Mouse (Mus musculus) liver, embryonic 15.5 days (tissue): Measurements from ENCODE around the gene Sec22b. TPM values are rescaled to one million over a fixed set of nuclear protein-coding genes. Genes with fewer than 3 reads are reported as not detected.

Source experiments
- ATAC-seq: fragments of 200-750 bp; cut with Nextera tagmentation; 2 replicates; pipeline ENCODE4 v1.8.0; 2017; ENCODE audit warnings: moderate number of reproducible peaks, mild to moderate bottlenecking, moderate library complexity; ENCODE audit not compliant: insufficient read depth
- H3K27ac ChIP-seq: fragments of 300-500 bp; sonication (generic); replicated peaks from 2 replicates; pipeline ENCODE4 v1.5.1; 2015; ENCODE audit warnings: mild to moderate bottlenecking, inconsistent platforms
- H3K27me3 ChIP-seq: fragments of 300-500 bp; sonication (generic); 2 replicates; pipeline ENCODE4 v1.6.1; 2015; ENCODE audit warnings: mild to moderate bottlenecking, inconsistent platforms
- H3K36me3 ChIP-seq: fragments of 300-500 bp; sonication (generic); replicated peaks from 2 replicates; pipeline ENCODE4 v1.6.1; 2015; ENCODE audit warnings: moderate library complexity, mild to moderate bottlenecking, inconsistent platforms
- H3K4me1 ChIP-seq: fragments of 300-500 bp; sonication (generic); replicated peaks from 2 replicates; pipeline ENCODE4 v1.6.1; 2015; ENCODE audit warnings: inconsistent platforms
- H3K4me2 ChIP-seq: fragments of 300-500 bp; sonication (generic); 2 replicates; pipeline ENCODE4 v1.6.1; 2015; ENCODE audit warnings: moderate library complexity, mild to moderate bottlenecking, inconsistent platforms
- H3K4me3 ChIP-seq: fragments of 300-500 bp; sonication (generic); replicated peaks from 2 replicates; pipeline ENCODE4 v1.5.1; 2015; ENCODE audit warnings: mild to moderate bottlenecking, inconsistent platforms
- H3K9ac ChIP-seq: fragments of 300-500 bp; sonication (generic); 2 replicates; pipeline ENCODE4 v1.6.1; 2015; ENCODE audit warnings: moderate library complexity, mild to moderate bottlenecking, inconsistent platforms
- H3K9me3 ChIP-seq: fragments of 300-500 bp; sonication (generic); replicated peaks from 2 replicates; pipeline ENCODE4 v1.6.1; 2016; ENCODE audit warnings: inconsistent platforms
- WGBS: fragments of 180-500 bp; shearing (Covaris S2); methylation state at CpG from one replicate; pipeline ENCODE4 v1.1.7; 2015; ENCODE audit warnings: mixed read lengths; ENCODE audit not compliant: insufficient replicate concordance; 5-methylcytosine and 5-hydroxymethylcytosine counted together
- polyA plus RNA-seq: library from polyadenylated mRNA; unstranded; fragments of >200 nt; fragmentation: Nextera tagmentation; extraction: Ambion mirVana; gene quantifications from 2 replicates; pipeline ENCODE4 v1.2.1, GENCODE M21; 2015

Gene Sec22b
- polyA plus RNA-seq, 1 experiment from 2014 or later: 57.9 TPM

DNA sequence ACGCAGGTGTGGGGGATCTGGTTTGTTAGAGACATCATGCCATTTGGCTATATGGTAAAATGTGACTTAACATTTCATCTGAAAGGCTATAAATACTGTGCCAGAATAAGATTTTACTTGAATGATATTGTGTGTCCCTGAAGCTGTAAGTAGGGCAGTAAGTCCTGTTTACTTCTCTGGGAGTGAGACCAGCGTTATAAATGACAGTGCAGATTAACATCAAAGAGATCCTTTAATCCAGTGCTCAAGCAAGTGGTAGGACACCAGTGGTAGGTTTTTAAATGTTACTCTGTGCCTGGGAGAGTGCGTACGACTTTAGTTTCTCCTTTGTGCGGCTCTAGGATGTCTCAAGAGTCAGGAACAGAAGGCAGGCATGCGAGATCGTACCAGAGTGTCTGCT lies 10.1 kb downstream of the Sec22b start:
- WGBS: 86% methylated on average over 7 of the region's 7 CpGs
- H3K9me3 ChIP-seq: no peaks in the 10 kb centered on the region
- no peaks in the 10 kb centered on the region for H3K27me3 ChIP-seq
- no peak for ATAC-seq
- H3K4me2 ChIP-seq: no peak overlapping the region
- H3K36me3 ChIP-seq: peaks cover 41% of the 10 kb centered on the region
- H3K4me1 ChIP-seq: no peaks in the 10 kb centered on the region
- no peak overlapping the region for H3K4me3 ChIP-seq
- no peak overlapping the region for H3K27ac ChIP-seq
- no peak overlapping the region for H3K9ac ChIP-seq

DNA sequence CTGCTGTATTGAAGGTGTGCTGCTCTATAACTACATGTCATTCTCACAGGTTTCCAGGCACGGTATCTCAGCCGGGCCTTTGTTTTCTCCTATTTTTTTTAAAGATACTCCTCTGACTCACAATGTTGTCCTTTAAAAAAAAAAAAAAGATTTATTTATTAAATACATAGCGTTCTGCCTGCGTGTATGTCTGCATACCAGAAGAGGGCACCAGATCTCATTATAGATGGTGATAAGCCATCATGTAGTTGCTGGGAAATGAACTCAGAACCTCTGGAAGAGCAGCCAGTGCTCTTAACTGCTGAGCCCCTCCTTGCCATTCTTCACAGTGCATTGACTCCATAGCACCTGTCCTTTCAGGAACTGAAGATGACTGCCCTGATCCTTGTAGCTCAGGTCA lies 14.1 kb downstream of the Sec22b start:
- Histone ChIP-seq H3K4me2 (no peak overlapping the region), H3K4me3 (no peak overlapping the region), H3K9ac (no peak overlapping the region), H3K4me1 (no peaks in the 10 kb centered on the region), H3K36me3 (peaks cover 57% of the 10 kb centered on the region), H3K27me3 (no peaks in the 10 kb centered on the region), H3K9me3 (no peaks in the 10 kb centered on the region), H3K27ac (no peak overlapping the region)
- 72% methylated on average over 4 of the region's 4 CpGs for WGBS
- no peak for ATAC-seq

DNA sequence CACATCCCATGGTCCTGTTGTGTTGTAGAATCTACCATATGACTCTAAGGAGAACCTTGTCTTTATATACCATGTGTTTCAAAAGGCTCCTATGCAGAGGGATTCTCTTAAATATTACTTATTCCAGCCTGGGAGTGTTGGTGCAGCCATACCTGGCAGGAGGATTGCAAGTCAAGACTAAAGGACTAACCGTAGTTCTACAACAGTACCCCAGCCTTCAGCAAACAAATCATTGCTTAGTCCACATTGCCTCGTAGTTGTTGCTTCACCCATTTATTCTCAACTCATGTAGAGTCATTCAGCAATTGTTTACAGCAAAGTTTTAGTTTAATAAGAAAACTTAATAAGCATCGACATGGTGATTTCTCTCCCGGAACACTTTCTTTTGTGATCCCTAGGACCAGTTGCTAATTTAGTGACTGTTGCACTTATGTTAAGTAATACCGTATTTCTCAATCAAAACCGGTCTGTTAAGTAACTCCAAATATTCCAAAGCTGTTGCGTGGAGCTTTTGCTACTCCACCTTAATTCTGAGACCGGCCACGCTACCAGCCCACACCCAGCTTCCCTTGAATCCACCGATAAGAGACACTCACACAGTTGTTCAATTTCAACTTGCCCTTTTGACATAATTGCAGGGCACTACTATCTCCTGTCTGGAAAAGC lies 18.0 kb downstream of the Sec22b start:
- H3K9me3 ChIP-seq: no peaks in the 10 kb centered on the region
- H3K4me1 ChIP-seq: no peaks in the 10 kb centered on the region
- H3K4me2 ChIP-seq: no peak overlapping the region
- no peak overlapping the region for H3K9ac ChIP-seq
- no peak overlapping the region for H3K4me3 ChIP-seq
- WGBS: 80% methylated on average over 10 of the region's 10 CpGs
- no peak overlapping the region for H3K27ac ChIP-seq
- no peaks in the 10 kb centered on the region for H3K27me3 ChIP-seq
- no peak for ATAC-seq
- H3K36me3 ChIP-seq: peaks cover 79% of the 10 kb centered on the region

DNA sequence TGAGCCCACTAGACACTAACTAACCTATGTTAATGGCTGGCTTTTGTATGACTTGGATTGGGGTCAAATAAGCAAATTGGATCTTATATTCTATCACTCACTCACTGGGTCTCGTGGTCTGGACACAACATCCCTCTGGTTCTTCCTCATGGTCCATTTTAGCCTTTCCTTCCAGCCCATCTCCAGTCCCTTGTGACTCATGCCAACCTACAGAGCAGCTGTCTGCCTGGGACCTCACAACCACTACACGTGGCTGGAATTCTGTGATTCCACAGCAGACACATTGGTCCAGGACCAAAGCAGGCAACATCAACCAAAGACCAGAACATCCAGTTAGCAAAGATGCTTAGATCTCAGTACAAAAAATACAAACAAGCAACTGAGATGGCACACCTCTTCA lies 24.3 kb downstream of the Sec22b start:
- ATAC-seq: no peak

DNA sequence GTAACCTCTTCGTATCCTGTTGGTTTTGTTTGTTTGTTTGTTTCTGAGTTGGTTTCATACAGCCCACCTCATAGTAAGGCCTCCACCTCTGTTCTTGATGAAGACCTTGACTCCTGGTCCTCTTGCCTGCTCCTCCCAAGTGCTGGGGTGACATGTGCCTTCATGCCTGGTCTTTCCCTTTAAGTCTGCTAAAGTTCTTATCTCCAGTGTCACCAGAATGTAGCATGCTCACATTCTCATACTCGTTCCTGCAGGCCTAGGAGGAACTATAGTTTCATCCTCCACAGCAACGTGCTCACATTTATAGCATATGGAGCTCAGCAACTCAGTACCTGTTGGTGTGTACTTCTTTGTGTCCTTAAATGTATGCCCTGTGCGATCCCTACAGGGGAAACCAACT lies 26.3 kb downstream of the Sec22b start:
- Histone ChIP-seq H3K4me3 (no peak overlapping the region), H3K4me1 (peaks cover 48% of the 10 kb centered on the region), H3K27ac (no peak overlapping the region), H3K9me3 (no peaks in the 10 kb centered on the region), H3K27me3 (no peaks in the 10 kb centered on the region), H3K9ac (no peak overlapping the region), H3K36me3 (peaks cover 14% of the 10 kb centered on the region), H3K4me2 (no peak overlapping the region)
- 47% methylated on average over 4 of the region's 4 CpGs for WGBS
- ATAC-seq: no peak

More for the DNA sequence above, 24.3 kb downstream of the Sec22b start:
- 75% methylated on average over 2 of the region's 2 CpGs for WGBS
- Histone ChIP-seq H3K4me1 (peaks cover 28% of the 10 kb centered on the region), H3K36me3 (peaks cover 32% of the 10 kb centered on the region), H3K4me2 (no peak overlapping the region), H3K4me3 (no peak overlapping the region), H3K27ac (no peak overlapping the region), H3K9me3 (no peaks in the 10 kb centered on the region), H3K27me3 (no peaks in the 10 kb centered on the region), H3K9ac (no peak overlapping the region)

DNA sequence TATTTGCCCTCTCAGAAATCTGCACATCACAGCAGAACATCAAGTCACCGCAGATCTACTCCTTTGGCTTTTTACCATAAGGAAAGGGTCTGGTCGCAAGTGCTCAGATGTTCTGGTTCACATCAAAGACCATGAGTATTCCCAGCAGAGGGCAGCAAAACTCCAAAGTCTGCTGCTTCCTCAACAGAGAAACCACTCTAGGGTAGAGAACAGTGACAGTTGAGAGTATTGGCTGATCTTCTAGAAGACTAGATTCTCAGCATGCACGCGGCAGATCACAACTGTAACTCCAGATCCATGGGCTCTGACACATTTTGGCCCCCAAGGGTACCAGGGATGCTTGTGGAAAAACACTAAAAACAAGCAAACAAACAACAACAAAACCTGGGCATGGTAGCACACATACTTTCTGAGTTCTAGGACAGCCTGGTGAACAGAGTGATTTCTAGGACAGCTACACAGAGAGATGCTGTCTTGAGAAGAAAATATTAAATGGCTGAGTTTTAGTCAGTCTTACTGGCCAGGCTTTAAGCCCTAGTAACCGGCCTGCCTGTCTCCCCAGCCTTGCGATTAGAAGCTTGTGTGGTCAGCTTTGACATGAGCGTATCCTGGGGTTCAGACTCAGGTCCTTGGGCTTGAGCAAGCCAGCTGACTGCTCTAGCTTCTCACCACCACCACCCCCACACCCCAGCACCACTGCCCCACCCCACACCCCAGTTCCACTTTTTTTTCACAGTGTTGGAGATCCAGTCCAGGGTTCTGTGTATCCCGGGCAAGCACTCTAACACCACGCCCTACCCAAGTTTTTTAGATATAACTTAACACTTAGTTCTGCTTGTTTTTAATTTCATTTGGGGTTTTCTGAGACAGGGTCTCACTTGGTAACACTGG lies 28.2 kb downstream of the Sec22b start:
- 28% methylated on average over 9 of the region's 9 CpGs for WGBS
- Histone ChIP-seq H3K9ac (no peak overlapping the region), H3K4me2 (peak overlapping the region; percentile 2; the same call in 1 of the 2 replicates), H3K27me3 (no peaks in the 10 kb centered on the region), H3K4me1 (peaks cover 64% of the 10 kb centered on the region), H3K9me3 (no peaks in the 10 kb centered on the region), H3K27ac (no peak overlapping the region), H3K36me3 (no peaks in the 10 kb centered on the region), H3K4me3 (no peak overlapping the region)
- peak; percentile 48 for ATAC-seq

DNA sequence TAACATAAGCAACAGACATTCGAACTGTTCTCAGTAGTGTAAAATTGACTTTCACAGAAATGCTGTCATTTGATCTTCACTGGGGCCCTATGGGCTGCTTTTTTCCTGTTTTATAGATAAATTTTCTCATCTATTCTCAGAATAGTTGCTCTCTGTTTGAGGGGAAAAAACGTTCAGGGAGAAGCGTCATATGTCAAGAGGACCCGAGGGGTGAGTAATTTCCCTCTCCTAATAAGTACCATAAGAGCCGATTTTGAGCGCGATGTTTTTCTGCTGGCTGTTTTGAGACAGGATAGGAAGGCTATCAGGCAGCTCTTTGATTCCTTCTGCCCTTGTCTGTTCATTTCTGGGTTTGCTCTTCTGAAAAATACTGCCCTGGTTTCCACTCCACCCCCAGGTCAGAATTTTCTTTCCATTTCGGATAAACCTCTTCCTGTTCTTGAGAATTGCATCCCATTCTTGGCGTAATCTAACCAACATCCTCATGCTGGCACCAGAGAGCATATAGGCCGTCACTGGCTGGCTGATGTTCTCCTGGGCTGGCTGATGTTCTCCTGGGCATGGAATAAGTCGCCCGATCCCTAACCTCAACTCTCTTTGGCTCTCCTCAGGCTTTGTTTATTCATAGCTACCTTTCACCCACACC lies 29.3 kb downstream of the Sec22b start:
- Histone ChIP-seq H3K4me2 (peak overlapping the region; percentile 13; the same call in 1 of the 2 replicates), H3K4me1 (peaks cover 72% of the 10 kb centered on the region)
- WGBS: 35% methylated on average over 12 of the region's 12 CpGs

DNA sequence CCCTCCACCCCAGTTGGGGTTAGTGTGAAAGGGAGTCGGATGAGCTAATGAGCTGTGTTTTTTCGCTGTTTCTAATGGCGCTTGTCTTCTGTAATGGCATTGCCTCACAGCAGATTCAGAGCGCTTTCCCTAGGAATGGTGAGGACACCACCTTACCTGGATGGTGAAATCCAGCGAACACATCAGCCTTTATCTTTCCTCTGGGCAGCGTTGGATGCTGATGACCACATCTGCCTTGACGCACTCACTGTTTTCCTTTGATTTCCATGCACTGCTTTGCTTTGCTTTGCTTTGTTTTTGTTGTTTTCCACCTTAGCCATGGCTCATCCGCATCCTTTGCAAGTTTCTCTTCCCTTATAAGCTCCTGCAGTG lies 29.8 kb downstream of the Sec22b start:
- H3K4me1 ChIP-seq: peaks cover 72% of the 10 kb centered on the region

More for the DNA sequence above, 29.3 kb downstream of the Sec22b start:
- Histone ChIP-seq H3K27ac (no peak overlapping the region), H3K9me3 (no peaks in the 10 kb centered on the region), H3K36me3 (no peaks in the 10 kb centered on the region), H3K27me3 (no peaks in the 10 kb centered on the region), H3K9ac (no peak overlapping the region), H3K4me3 (no peak overlapping the region)
- no peak for ATAC-seq

DNA sequence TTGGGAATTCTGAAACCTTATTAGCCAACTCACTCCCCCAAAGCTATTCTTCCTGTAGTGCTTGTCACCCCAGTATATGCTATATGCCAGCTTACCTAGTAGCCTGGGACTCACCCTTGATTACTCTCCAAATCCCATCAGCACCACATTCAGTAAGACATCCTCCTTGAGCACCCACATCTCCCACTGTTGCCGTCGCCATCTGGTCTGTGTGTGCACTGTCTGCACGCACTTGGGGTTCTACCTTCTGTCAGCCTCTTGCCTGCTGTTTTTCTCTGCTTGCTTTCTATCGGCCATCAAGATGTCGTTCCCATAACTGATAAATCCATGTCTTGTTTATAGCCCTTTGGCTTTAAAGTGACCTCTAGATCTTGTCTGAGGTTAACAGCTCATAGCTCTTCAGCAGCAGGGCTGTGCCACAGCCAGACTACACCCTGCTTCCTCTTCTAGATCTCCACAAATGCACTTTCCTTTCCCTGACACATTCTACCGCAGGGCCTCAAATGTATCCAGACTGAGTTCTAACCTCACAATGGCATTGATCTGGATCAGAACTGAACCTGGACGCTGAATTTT lies 30.4 kb downstream of the Sec22b start:
- Histone ChIP-seq H3K4me2 (peak overlapping the region; percentile 64), H3K4me3 (no peak overlapping the region), H3K27ac (no peak overlapping the region), H3K4me1 (peaks cover 74% of the 10 kb centered on the region), H3K9me3 (no peaks in the 10 kb centered on the region), H3K27me3 (no peaks in the 10 kb centered on the region), H3K36me3 (no peaks in the 10 kb centered on the region), H3K9ac (no peak overlapping the region)
- 36% methylated on average over 7 of the region's 7 CpGs for WGBS
- no peak for ATAC-seq

More for the DNA sequence above, 29.8 kb downstream of the Sec22b start:
- Histone ChIP-seq H3K4me2 (peak overlapping the region; percentile 13; the same call in 1 of the 2 replicates), H3K27ac (no peak overlapping the region), H3K9me3 (no peaks in the 10 kb centered on the region), H3K4me3 (no peak overlapping the region), H3K27me3 (no peaks in the 10 kb centered on the region), H3K36me3 (no peaks in the 10 kb centered on the region), H3K9ac (no peak overlapping the region)
- ATAC-seq: no peak
- WGBS: 71% methylated on average over 8 of the region's 8 CpGs

DNA sequence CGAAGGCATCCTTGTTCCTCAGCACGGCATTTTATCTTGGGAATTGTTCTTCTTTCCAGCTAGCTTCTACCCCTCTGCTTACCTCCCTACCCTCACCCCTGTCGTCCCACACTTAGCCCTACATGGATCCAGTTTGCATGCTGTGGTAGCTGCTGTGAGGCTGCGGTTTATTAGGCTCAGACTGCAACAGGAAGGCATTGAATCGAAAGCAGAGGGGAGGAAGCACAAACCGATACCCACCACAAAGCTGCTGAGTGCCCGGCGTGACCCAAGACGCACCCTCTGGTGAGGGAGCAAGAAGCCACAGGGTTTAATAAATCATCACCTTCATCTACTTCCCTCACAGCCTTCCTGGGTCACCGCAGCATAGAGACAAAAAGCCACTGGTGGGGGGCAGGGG lies 31.1 kb downstream of the Sec22b start:
- Histone ChIP-seq H3K9ac (peak overlapping the region; percentile 21; the same call in 1 of the 2 replicates), H3K4me2 (peak overlapping the region; percentile 64), H3K27me3 (no peaks in the 10 kb centered on the region), H3K4me1 (peaks cover 79% of the 10 kb centered on the region), H3K27ac (no peak overlapping the region), H3K36me3 (no peaks in the 10 kb centered on the region), H3K9me3 (no peaks in the 10 kb centered on the region), H3K4me3 (peak overlapping the region; percentile 36)
- no peak for ATAC-seq
- WGBS: 6% methylated on average over 10 of the region's 10 CpGs

DNA sequence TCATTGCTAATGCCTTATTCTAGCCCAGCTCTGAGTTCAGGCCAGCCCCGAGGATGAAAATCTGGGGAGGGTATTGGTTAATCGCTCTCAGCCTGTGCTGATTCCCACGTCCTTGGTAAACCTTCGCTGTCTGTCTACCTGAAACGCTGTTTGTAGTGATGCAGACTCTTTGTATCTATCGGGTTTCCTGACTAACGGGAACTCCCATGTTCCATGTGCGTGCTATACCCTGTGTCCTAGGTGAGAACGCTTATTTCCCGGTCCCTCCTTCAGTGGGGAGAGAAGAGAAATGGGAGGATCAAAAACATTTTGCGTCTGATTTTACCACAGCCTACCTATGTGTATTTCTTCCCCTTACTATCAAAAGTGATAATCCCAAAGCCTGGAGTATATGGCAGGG lies 31.8 kb downstream of the Sec22b start:
- H3K4me2 ChIP-seq: peak overlapping the region; percentile 64
- no peak overlapping the region for H3K4me3 ChIP-seq
- no peaks in the 10 kb centered on the region for H3K9me3 ChIP-seq
- no peaks in the 10 kb centered on the region for H3K36me3 ChIP-seq
- 21% methylated on average over 11 of the region's 11 CpGs for WGBS
- H3K27ac ChIP-seq: 0 out of 2 replicates have a peak overlapping the region, but pooled peaks have one; percentile 41
- no peak for ATAC-seq
- H3K4me1 ChIP-seq: peaks cover 81% of the 10 kb centered on the region
- no peaks in the 10 kb centered on the region for H3K27me3 ChIP-seq
- H3K9ac ChIP-seq: no peak overlapping the region
